Mouse (Mus musculus) small intestine, adult 2 months (tissue): ENCODE results near the gene Ggt1.

Experiments
- CTCF ChIP-seq: fragments of 200-500 bp; IDR thresholded peaks from 2 replicates; pipeline ENCODE4 v1.5.1; 2012; ENCODE audit warnings: low read depth, mild to moderate bottlenecking, control low read depth, inconsistent platforms, low read length, moderate library complexity, mixed read lengths; ENCODE audit not compliant: insufficient replicate concordance, insufficient read length; ENCODE audit errors: extremely low read depth
- POLR2A ChIP-seq: fragments of 200-500 bp; IDR thresholded peaks from 2 replicates; pipeline ENCODE4 v1.6.1; 2012; ENCODE audit warnings: low read depth, mild to moderate bottlenecking, control low read depth, inconsistent platforms, low read length, moderate library complexity

DNA sequence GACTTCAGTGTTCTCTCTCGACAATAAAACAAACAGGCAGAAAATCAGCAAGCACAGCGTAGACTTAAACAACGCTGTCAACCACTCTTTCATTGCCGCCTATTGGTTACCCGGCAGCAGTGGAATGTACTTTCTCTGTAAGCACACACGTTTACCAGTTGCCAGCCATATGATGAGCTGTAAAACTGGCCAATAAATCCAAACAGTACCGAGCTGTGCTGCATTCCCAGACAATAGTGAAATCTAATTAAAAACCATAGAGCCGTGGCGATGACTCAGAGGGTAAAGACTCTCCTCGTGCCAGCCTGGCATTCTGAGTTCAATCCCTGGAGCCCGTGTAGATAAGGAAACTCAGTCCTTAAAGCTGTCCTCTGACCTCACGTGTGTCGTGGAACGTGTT lies 12.9 kb upstream of the Ggt1 start:
- no peak for TF ChIP-seq CTCF
- no peak for TF ChIP-seq POLR2A
